Mouse (Mus musculus): ENCODE results near the gene Mtfmt. TPM values are rescaled to one million over a fixed set of nuclear protein-coding genes. Genes with fewer than 3 reads are reported as not detected.

The Mtfmt gene
- polyA plus RNA-seq, 1 experiment from 2014 or later = 25.3 TPM

GRCm38 (mm10) chr9:65430921-65431320, 4.7 kb upstream of the Mtfmt start:
- Histone ChIP-seq H3K4me2 (no peak overlapping the region), H3K9ac (no peak overlapping the region), H3K36me3 (no peaks in the 10 kb centered on the region), H3K27ac (no peak overlapping the region), H3K4me1 (no peaks in the 10 kb centered on the region), H3K9me3 (replicated peaks) (no peaks in the 10 kb centered on the region), H3K27me3 (no peaks in the 10 kb centered on the region), H3K4me3 (replicated peaks) (no peak overlapping the region)
- WGBS = 90% methylated on average over 5 of the region's 5 CpGs
- no peak for ATAC-seq (replicated peaks; ENCODE audit: low FRiP score)

DNA sequence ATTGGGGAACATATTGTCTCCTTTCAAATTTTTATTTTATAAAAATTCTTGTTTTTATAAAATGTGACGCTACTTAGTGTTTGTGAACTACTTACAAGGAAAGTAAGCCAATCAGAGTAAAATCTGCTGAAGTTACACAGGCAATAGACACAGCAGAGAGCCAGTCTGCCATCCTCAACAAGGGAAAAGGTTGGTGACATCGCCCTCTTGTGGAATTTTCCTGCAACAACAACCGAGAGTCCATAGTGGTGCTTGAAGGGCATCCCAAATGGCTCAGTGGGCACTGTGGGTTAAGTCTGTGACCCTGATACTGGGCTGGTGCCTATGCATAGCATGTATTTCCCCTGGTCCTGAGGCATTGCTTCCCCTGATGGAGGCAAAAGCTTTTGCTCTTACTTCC, 3.3 kb upstream of the Mtfmt start:
- 1% methylated on average over 3 of the region's 3 CpGs for WGBS
- H3K9ac ChIP-seq = no peak overlapping the region
- no peak for ATAC-seq (replicated peaks; ENCODE audit: low FRiP score)

GRCm38 (mm10) chr9:65434140-65434539, 1.4 kb upstream of the Mtfmt start:
- 71% methylated on average over 5 of the region's 5 CpGs for WGBS
- peaks cover 8% of the 10 kb centered on the region for H3K4me1 ChIP-seq
- H3K4me2 ChIP-seq = no peak overlapping the region
- H3K27me3 ChIP-seq = no peaks in the 10 kb centered on the region
- no peaks in the 10 kb centered on the region for H3K9me3 ChIP-seq (replicated peaks)
- no peak overlapping the region for H3K9ac ChIP-seq
- no peak for ATAC-seq (replicated peaks; ENCODE audit: low FRiP score)
- H3K36me3 ChIP-seq = peaks cover 5% of the 10 kb centered on the region
- no peak overlapping the region for H3K27ac ChIP-seq
- H3K4me3 ChIP-seq (replicated peaks) = no peak overlapping the region

More for the DNA sequence above, 3.3 kb upstream of the Mtfmt start:
- H3K4me3 ChIP-seq (replicated peaks) = no peak overlapping the region
- no peaks in the 10 kb centered on the region for H3K36me3 ChIP-seq
- H3K27me3 ChIP-seq = no peaks in the 10 kb centered on the region
- no peak overlapping the region for H3K4me2 ChIP-seq
- peaks cover 8% of the 10 kb centered on the region for H3K4me1 ChIP-seq
- H3K27ac ChIP-seq = no peak overlapping the region
- no peaks in the 10 kb centered on the region for H3K9me3 ChIP-seq (replicated peaks)

DNA sequence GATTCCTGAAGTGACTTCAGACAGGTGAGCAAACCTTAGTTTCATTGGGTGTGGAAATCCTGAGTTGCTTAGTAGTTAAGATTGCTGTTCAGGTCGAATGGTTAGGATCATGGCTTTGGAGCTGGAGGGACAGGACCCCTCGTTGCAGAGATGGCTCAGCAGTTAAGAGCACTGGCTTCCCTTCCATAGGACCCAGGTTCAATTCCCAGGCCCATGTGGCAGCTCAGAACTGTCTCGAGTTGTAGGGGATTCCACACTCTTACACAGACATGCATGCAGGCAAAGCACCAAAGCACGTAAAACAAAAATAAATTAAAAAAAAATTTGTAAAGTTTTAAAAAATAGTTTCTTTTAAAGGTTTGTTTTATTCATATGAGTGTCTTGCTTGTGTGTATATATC, 371 bp upstream of the Mtfmt start:
- H3K36me3 ChIP-seq = peaks cover 13% of the 10 kb centered on the region
- H3K27ac ChIP-seq = no peak overlapping the region
- WGBS = 65% methylated on average over 4 of the region's 4 CpGs
- peaks cover 8% of the 10 kb centered on the region for H3K4me1 ChIP-seq
- no peaks in the 10 kb centered on the region for H3K9me3 ChIP-seq (replicated peaks)
- no peak overlapping the region for H3K9ac ChIP-seq
- H3K4me2 ChIP-seq = peak overlapping the region; percentile 73; the same call in 1 of the 2 replicates
- peak; percentile 55 for ATAC-seq (replicated peaks; ENCODE audit: low FRiP score)
- no peaks in the 10 kb centered on the region for H3K27me3 ChIP-seq
- peak overlapping the region; percentile 92; the same call in 1 of the 2 replicates for H3K4me3 ChIP-seq (replicated peaks)

DNA sequence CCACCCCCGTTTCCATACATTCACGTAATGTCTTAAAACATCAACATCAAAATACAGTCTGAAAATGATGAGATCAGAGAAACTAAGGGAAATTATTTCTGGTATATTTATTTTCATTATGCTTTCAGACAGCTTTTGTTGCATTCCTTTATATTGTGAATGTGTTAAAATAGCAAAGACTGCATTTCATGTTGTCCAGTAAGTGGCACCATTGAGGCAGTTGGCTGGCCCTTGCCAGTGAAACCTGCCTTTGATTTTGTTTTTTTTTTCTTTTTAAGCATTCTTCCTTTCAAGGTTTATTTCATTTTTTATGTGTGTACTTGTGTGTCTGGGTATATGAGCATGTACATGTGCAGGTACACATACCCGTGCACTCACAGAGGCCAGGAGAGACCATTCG, 9.1 kb downstream of the Mtfmt start:
- Histone ChIP-seq H3K4me2 (no peak overlapping the region), H3K4me3 (replicated peaks) (no peak overlapping the region), H3K9ac (no peak overlapping the region), H3K9me3 (replicated peaks) (no peaks in the 10 kb centered on the region), H3K4me1 (no peaks in the 10 kb centered on the region), H3K27me3 (no peaks in the 10 kb centered on the region), H3K27ac (no peak overlapping the region), H3K36me3 (peaks cover 83% of the 10 kb centered on the region)
- 87% methylated on average over 4 of the region's 4 CpGs for WGBS
- ATAC-seq (replicated peaks; ENCODE audit: low FRiP score) = no peak

DNA sequence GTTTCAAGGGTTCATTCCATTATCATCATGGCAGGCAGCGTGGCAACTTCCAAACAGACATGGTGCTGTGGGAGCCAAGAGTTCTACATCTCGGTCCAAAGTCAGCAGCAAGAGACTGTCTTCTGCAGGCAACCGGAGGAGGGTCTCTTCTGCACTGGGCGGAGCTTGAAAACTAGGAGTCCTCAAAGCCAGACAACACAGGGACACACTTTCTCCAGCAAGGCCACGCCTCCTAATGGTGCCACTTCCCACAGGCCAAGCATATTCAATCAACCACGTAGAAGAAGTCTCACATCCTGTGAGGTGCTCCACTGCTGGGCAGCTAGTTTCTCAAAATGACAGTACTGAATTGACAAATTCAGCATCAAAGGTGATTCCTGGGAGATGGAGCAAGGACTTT, 12.4 kb downstream of the Mtfmt start:
- 89% methylated on average over 6 of the region's 6 CpGs for WGBS
- Histone ChIP-seq H3K36me3 (peaks cover 87% of the 10 kb centered on the region), H3K4me1 (no peaks in the 10 kb centered on the region), H3K4me2 (no peak overlapping the region), H3K27ac (no peak overlapping the region), H3K9ac (no peak overlapping the region), H3K9me3 (replicated peaks) (no peaks in the 10 kb centered on the region), H3K4me3 (replicated peaks) (no peak overlapping the region), H3K27me3 (no peaks in the 10 kb centered on the region)
- ATAC-seq (replicated peaks; ENCODE audit: low FRiP score) = no peak

GRCm38 (mm10) chr9:65458975-65459374, 23.4 kb downstream of the Mtfmt start:
- Histone ChIP-seq H3K4me2 (no peak overlapping the region), H3K27ac (no peak overlapping the region), H3K9me3 (replicated peaks) (no peaks in the 10 kb centered on the region), H3K4me3 (replicated peaks) (no peak overlapping the region), H3K27me3 (no peaks in the 10 kb centered on the region), H3K36me3 (no peaks in the 10 kb centered on the region), H3K4me1 (peaks cover 24% of the 10 kb centered on the region), H3K9ac (no peak overlapping the region)
- no peak for ATAC-seq (replicated peaks; ENCODE audit: low FRiP score)
- 92% methylated on average over 2 of the region's 2 CpGs for WGBS

DNA sequence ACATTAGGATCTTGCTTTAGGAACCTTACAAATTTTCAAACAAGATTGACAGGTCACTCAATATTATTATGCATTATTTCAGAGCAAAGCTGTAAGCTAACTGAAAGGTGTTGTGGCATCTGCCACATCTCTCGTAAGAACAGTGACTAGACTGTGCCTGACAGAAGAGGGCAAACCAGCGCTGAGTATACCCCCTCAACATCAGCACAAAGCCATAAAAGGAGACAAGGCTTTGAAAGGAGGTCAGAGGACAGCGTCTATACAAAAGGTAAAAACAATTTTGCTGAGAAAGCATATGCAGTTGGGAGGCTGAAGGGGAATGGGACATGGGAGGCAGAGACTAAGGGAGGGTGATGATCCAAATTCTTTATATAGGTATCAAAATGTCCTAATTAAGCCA, 24.6 kb downstream of the Mtfmt start:
- 35% methylated on average over 3 of the region's 3 CpGs for WGBS
- Histone ChIP-seq H3K27me3 (no peaks in the 10 kb centered on the region), H3K4me1 (peaks cover 24% of the 10 kb centered on the region), H3K27ac (peak overlapping the region; percentile 94), H3K36me3 (peaks cover 2% of the 10 kb centered on the region; the same call in 1 of the 2 replicates), H3K4me3 (replicated peaks) (peak overlapping the region; percentile 95), H3K9ac (0 out of 2 replicates have a peak overlapping the region, but pooled peaks have one; percentile 94), H3K9me3 (replicated peaks) (no peaks in the 10 kb centered on the region), H3K4me2 (peak overlapping the region; percentile 69)
- peak; percentile 16 for ATAC-seq (replicated peaks; ENCODE audit: low FRiP score)

- H3K4me2 ChIP-seq = peak within 1 kb of the TSS; percentile 69
- under 1% methylated on average over 53 of the region's 53 CpGs for WGBS
Observed at GRCm38 (mm10) chr9:65460732-65461442, 25.3 kb downstream of the Mtfmt start, which contains the start of gene Spg21. Gene Spg21, plus strand, starts transcription at chr9:65460947.

DNA sequence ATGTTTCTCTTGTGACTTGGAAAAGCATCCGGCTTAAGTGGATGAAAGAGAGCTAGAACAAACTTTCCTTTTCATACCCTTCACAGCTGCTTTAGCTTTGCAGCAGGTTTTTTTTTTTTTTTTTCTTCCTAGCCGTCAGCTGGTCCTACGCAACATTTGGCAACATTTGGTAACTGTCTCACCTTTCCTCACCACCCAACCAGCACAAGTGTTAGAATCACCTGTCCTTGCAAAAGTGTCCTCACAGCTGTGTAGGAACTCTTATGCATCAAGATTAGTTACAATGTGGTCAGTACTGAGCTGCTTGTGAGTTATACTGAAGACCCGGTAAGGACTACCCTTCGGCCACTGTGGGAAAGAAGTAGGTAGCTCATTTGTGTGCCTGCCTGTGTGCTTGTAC, 27.0 kb downstream of the Mtfmt start:
- Histone ChIP-seq H3K27me3 (no peaks in the 10 kb centered on the region), H3K9ac (no peak overlapping the region), H3K4me3 (replicated peaks) (no peak overlapping the region), H3K4me1 (peaks cover 24% of the 10 kb centered on the region), H3K27ac (no peak overlapping the region), H3K36me3 (peaks cover 14% of the 10 kb centered on the region), H3K9me3 (replicated peaks) (no peaks in the 10 kb centered on the region), H3K4me2 (peak overlapping the region; percentile 69)
- WGBS = 77% methylated on average over 5 of the region's 5 CpGs
- no peak for ATAC-seq (replicated peaks; ENCODE audit: low FRiP score)

More at GRCm38 (mm10) chr9:65460732-65461442, 25.3 kb downstream of the Mtfmt start, which contains the start of gene Spg21:
- Histone ChIP-seq H3K27me3 (no peaks in the 10 kb centered on the region), H3K36me3 (peaks cover 9% of the 10 kb centered on the region), H3K9me3 (replicated peaks) (no peaks in the 10 kb centered on the region), H3K4me1 (peaks cover 24% of the 10 kb centered on the region), H3K9ac (peak within 1 kb of the TSS; percentile 94), H3K27ac (peak within 1 kb of the TSS; percentile 94), H3K4me3 (replicated peaks) (peak within 1 kb of the TSS; percentile 95)
- peak; percentile 97 for ATAC-seq (replicated peaks; ENCODE audit: low FRiP score)

DNA sequence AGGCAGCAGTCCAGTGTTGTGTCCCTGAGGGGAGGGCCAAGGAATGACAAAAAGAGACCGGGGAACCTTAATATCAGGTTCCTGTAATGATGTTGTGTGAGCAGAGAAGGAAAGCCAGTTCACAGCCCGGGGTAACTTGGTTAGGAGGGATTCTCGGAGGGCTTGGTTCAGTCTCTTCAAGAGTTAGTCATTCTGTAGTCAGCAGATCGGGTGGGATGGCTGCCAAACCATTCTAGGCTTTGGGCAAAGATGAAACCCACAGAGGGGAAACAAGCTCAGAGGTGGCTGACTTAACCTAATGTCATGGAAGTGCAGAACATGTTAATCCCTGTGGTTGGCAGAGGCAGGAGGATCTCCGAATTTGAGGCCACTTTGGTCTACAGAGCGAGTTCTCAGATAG, 28.6 kb downstream of the Mtfmt start:
- H3K9ac ChIP-seq = no peak overlapping the region
- no peak overlapping the region for H3K27ac ChIP-seq
- WGBS = 93% methylated on average over 6 of the region's 6 CpGs
- no peaks in the 10 kb centered on the region for H3K9me3 ChIP-seq (replicated peaks)
- H3K4me1 ChIP-seq = peaks cover 29% of the 10 kb centered on the region
- no peak overlapping the region for H3K4me2 ChIP-seq
- H3K4me3 ChIP-seq (replicated peaks) = no peak overlapping the region
- no peak for ATAC-seq (replicated peaks; ENCODE audit: low FRiP score)
- H3K36me3 ChIP-seq = peaks cover 17% of the 10 kb centered on the region
- no peaks in the 10 kb centered on the region for H3K27me3 ChIP-seq

- H3K27ac ChIP-seq = no peak overlapping the region
Observed at GRCm38 (mm10) chr9:65465241-65465640, 29.7 kb downstream of the Mtfmt start.

More at GRCm38 (mm10) chr9:65465241-65465640, 29.7 kb downstream of the Mtfmt start:
- H3K9ac ChIP-seq = no peak overlapping the region
- H3K9me3 ChIP-seq (replicated peaks) = no peaks in the 10 kb centered on the region
- H3K4me1 ChIP-seq = peaks cover 27% of the 10 kb centered on the region
- 90% methylated on average over 2 of the region's 2 CpGs for WGBS
- no peak overlapping the region for H3K4me2 ChIP-seq
- H3K27me3 ChIP-seq = no peaks in the 10 kb centered on the region
- no peak for ATAC-seq (replicated peaks; ENCODE audit: low FRiP score)
- H3K36me3 ChIP-seq = peaks cover 28% of the 10 kb centered on the region
- H3K4me3 ChIP-seq (replicated peaks) = no peak overlapping the region
